Mouse (Mus musculus): Measurements from ENCODE around the gene Hist1h3i. TPM values are rescaled to one million over a fixed set of nuclear protein-coding genes. Genes with fewer than 3 reads are reported as not detected.

Hist1h3i gene
- total RNA-seq, 4 experiments from 2014 or later: 45.2 to 52.5 (median 48.0) TPM

DNA sequence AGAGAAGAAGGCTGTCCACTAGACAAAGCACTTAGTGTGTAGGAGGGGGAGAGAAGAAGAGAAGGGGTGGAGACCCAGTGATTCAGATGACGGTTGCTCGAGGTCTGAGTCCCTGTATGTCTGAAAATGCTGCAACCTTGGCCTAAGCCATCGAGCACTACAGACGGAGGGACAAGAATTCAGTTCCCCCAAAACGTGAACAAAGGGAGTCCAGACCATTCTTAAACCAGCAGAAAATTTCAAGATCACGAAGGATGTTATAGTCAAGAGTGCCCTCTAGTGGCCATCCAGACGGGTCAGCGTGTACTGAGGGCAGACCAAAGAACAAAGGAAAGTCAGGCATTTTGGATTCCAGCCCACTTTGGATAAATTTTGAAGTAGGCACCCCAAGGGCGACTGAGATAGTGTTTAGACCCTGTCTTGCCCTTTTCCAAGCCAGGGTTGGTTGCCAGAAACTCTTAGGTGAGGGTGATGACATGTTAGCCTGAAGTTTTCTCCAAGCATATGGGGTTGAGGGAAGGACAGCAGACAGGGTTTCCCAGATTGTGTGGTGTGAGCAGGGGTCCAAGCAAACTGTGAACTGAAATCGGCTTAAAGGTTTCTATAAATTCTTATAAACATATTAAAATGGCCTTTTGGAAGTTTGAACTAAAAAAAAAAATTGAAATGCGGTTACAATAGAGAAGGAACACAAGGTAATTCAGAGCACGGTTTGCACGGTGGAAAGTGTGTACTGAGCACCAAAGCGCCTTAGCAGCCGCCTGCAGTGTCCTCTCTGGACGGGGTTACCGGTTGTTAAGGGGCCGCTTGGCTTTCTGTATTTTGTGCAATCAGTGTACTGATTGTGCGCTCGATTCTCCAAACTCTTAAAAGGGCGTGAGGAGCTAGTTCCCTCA, 48.9 kb downstream of the Hist1h3i start:
- peak; percentile 58 for DNase-seq

DNA sequence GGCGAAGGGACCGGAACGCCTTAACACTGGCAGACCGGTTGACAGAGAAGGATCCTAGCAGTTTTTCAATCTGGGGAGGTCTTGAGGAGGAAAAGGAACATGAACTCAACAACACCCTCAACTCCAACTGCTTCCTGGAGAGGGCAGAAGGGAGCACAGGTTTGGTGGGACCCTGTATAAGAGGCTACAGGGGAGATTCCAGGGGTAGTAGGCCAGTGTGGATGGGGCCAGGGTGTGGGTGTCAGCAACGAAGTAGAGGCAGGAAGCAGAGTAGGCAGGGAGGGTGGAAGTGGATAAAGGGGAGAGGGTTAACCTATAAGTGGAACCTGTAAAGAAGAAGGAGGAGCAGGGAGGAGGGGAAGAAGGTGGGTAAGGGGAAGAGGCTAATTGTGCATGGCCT, 49.7 kb downstream of the Hist1h3i start:
- no peak for DNase-seq

Small RNA genes within 50 kb of the gene (microRNA-seq; reads per million reads assigned to microRNA genes)
- gene Gm19658: 0 reads per million in 2 experiments
- gene Gm44346: 0 reads per million in 2 experiments
- gene Gm44454: 0 reads per million in 2 experiments
- 0 reads per million in 2 experiments for gene Gm44466

Other genes starting within 250 kb of the Hist1h3i start
- gene Olfr1366, start 240.6 kb downstream of the Hist1h3i start, total RNA-seq (2022): not detected
- not detected for gene Olfr1535, start 223.5 kb downstream of the Hist1h3i start, total RNA-seq (2022)
- not detected for gene Olfr1364, start 201.6 kb downstream of the Hist1h3i start, total RNA-seq (2022)
- not detected for gene Olfr1362, start 169.3 kb downstream of the Hist1h3i start, total RNA-seq (2022)
- not detected for gene Olfr11, start 140.9 kb downstream of the Hist1h3i start, total RNA-seq (2022)
- gene Olfr1361, start 120.0 kb downstream of the Hist1h3i start, total RNA-seq (2022): not detected
- not detected for gene Olfr1360, start 106.0 kb downstream of the Hist1h3i start, total RNA-seq (2022)
- gene Olfr1359, start 85.3 kb downstream of the Hist1h3i start, total RNA-seq (2022): not detected
- 10 to 100 TPM; 19.0 to 38.1 (median 29.8) TPM for gene Hist1h2bl, start 67.2 kb downstream of the Hist1h3i start, total RNA-seq (2022)
- 1 to 10 TPM; 2.1 to 9.9 (median 7.2) TPM for gene Hist1h2ai, start 66.9 kb downstream of the Hist1h3i start, total RNA-seq (2022)
- gene Hist1h3h, start 65.7 kb downstream of the Hist1h3i start, total RNA-seq (2022): 10 to 100 TPM; 23.6 to 39.6 (median 35.8) TPM
- 1 to 10 TPM; 3.7 to 7.9 (median 5.3) TPM for gene Hist1h2bm, start 61.3 kb downstream of the Hist1h3i start, total RNA-seq (2022)
- 10 to 100 TPM in 3 of 4 experiments, 1 to 10 TPM in 1; 7.2 to 11.3 (median 10.4) TPM for gene Hist1h4j, start 48.3 kb downstream of the Hist1h3i start, total RNA-seq (2022)
- 100 to 1,000 TPM in 3 of 4 experiments, 10 to 100 TPM in 1; 68.3 to 123 (median 109) TPM for gene Hist1h4k, start 32.9 kb downstream of the Hist1h3i start, total RNA-seq (2022)
- gene Hist1h2ak, start 29.5 kb downstream of the Hist1h3i start, total RNA-seq (2022): 10 to 100 TPM in 1 of 4 experiments, 1 to 10 TPM in 3; 6.2 to 10.4 (median 7.6) TPM
- 10 to 100 TPM; 10.1 to 17.6 (median 15.3) TPM for gene Hist1h2bn, start 29.2 kb downstream of the Hist1h3i start, total RNA-seq (2022)
- gene Hist1h1b, start 2.7 kb downstream of the Hist1h3i start, total RNA-seq (2022): 10 to 100 TPM; 13.2 to 18.9 (median 15.8) TPM
- gene Hist1h2an, start 3.8 kb upstream of the Hist1h3i start, total RNA-seq (2022): 1 to 10 TPM in 2 of 4 experiments, not detected in 2; 2.7 to 7.2 TPM
- 10 to 100 TPM in 1 of 4 experiments, 1 to 10 TPM in 3; 6.0 to 15.5 (median 8.6) TPM for gene Hist1h2bp, start 4.1 kb upstream of the Hist1h3i start, total RNA-seq (2022)
- gene Hist1h2bq, start 26.8 kb upstream of the Hist1h3i start, total RNA-seq (2022): 10 to 100 TPM; 62.2 to 78.1 (median 68.0) TPM
- 10 to 100 TPM in 3 of 4 experiments, 1 to 10 TPM in 1; 6.1 to 36.2 (median 24.9) TPM for gene Hist1h2ao, start 27.1 kb upstream of the Hist1h3i start, total RNA-seq (2022)
- 100 to 1,000 TPM; 110 to 175 (median 150) TPM for gene Hist1h4m, start 28.4 kb upstream of the Hist1h3i start, total RNA-seq (2022)
- 100 to 1,000 TPM in 2 of 4 experiments, 10 to 100 TPM in 2; 56.8 to 227 (median 113) TPM for gene Hist1h4n, start 48.8 kb upstream of the Hist1h3i start, total RNA-seq (2022)
- gene Hist1h2ap, start 50.1 kb upstream of the Hist1h3i start, total RNA-seq (2022): 10 to 100 TPM; 19.8 to 45.6 (median 32.3) TPM
- gene Hist1h2br, start 50.4 kb upstream of the Hist1h3i start, total RNA-seq (2022): 10 to 100 TPM; 63.3 to 78.8 (median 69.1) TPM
- 1 to 10 TPM; 1.5 to 6.2 (median 3.6) TPM for gene Zfp184, start 161.7 kb upstream of the Hist1h3i start, total RNA-seq (2022)
- gene Pom121l2, start 197.8 kb upstream of the Hist1h3i start, total RNA-seq (2022): not detected
- gene Prss16, start 226.4 kb upstream of the Hist1h3i start, total RNA-seq (2022): under 1 TPM in 2 of 4 experiments, not detected in 2; 0.63 to 0.70 TPM

Data from adrenal gland, adult 8-10 months (tissue).